Mouse (Mus musculus): ENCODE measurements around the gene Nppc.
A peak's percentile ranks its signal among the peaks of the same experiment; 100 is the strongest.

Gene Nppc

DNA sequence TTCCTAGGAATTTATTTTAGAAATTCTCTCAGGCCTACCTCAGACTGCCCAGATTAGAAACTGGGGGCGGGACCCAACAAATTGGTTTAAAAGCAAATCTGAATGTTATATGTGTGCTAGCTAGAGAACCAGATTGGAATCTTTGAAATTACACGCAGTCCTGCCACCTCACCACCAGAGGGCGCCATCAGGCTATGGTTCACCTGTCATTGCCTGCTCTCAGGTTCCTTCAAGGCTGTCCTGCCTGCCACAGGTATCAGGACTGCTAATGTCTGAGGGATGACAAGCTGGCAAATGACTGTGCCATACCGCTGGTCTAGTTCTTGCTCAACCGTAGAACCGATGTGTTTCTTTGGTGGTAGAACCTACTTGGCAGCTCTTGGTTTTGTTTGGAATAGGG lies 20.1 kb downstream of the Nppc start:
- DNase-seq, result peak; percentile 57

DNA sequence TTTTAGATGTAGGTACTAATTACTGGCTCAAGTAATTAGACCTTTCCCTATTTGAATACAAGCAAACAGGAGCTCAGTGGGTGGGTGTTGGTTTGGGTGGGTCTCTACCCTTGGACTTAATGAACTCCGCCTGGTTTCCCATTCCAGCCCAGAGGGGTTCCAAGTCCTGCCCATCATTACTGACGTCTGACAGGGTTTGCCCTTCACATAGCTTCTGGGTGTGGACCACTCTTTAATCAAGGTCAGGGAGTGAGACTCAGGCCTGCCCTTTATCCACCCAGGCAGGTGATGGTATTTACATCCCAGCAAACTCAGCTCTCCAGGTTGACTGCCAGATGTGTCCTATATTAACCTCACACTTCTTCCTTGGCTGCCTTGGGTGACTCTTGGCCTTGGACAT lies 22.9 kb downstream of the Nppc start:
- no peak for DNase-seq

DNA sequence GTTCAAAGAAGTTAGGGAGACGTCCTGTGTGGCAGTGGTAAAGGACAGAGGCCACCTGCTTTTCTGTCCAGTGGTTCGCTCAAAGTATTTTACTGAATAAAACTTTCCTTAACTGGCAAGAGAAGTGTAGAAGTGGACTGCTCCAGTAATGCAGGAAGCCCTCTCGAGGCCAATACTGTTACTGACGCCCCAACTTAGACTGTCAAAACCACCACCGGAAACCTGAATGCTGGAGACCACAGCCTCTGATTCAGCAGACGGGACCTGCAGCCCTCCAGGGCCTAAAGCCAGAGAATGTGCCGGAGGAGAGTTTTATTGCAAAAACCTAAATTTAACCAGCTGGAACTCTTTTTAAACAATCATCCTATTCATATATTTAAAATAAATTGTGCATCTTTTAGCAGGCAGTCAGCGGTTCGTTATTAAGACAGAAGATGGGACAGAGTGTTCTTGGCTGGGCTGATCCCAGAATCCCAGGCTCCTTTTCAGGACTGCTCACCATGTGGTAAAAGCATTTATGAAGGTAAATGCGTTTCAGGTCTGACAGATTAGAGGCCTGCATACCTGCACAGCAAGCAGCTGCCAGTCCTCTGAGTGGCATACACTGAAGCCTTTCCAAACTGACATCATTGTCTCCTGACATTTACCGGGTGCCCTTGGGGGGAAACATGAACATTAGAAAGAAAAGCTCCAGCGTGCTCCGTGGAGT lies 27.1 kb downstream of the Nppc start:
- DNase-seq, result no peak

GRCm38 (mm10) chr1:86634751-86635359 lies 35.5 kb downstream of the Nppc start:
- DNase-seq, result peak; percentile 36

DNA sequence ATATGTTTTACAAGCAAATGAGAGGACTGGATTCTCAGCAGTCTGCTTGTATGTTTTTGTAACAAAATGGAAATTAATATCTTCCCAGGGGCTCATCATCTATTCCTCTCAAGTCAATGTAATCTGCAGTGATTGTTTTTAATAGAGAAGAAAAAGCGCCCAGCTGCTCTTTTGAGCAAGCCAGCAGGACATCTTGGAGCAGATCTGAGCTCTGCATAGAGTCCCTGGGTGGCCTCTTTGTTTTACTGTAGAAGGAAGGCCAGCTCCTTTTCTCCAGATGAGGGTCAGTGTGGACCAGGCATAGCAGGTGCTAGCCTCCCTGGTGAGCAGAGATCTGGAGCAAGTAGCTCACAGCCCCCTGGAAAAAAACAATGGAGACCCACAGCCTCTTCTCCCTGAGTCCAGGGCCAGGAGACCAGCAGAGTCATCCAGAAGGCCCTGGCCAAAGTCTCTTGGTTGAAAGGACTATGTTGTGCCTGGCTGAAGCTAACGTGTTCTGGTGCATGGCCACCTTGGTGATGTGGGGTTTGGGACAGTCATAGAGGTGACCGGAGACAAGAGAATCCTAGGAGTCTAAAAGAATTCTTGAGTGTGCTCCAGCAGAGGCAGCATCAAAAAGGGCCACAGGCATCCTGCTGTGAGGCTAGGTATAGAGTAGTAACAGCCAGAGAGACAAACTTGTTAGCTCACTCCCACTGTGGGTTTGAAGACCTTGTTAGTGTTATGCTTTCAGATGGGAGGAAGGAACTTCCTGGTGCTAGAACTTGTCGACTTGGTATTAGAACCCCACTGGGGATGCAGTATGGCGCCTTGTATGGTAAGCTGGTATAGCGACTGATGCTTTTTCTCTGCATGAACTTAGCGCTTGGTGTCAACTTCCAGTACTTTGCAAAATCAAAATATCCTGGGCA lies 36.3 kb downstream of the Nppc start:
- DNase-seq, result no peak

DNA sequence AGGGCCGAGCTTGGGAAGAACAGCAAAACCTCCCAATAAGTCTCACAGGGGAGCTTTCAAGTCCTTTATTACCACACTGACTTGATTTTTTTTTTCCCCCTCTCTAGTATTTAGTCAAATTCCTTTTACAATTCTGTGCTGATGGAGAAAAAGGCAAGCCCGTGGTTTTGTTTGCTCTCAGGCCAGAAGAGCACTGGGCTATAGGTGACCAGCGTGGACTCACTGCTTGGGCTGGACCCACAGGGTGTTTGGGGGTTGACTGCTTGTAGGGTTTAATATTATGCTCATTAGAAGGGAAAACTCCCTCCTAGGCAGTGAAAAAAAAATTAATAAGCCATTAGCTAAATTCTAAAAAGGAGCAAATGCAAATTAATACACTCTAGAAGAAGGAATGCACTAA lies 36.9 kb downstream of the Nppc start:
- no peak for DNase-seq

- peak; percentile 53 for DNase-seq
These were observed 37.5 kb downstream of the Nppc start for GRCm38 (mm10) chr1:86632732-86633380.

DNA sequence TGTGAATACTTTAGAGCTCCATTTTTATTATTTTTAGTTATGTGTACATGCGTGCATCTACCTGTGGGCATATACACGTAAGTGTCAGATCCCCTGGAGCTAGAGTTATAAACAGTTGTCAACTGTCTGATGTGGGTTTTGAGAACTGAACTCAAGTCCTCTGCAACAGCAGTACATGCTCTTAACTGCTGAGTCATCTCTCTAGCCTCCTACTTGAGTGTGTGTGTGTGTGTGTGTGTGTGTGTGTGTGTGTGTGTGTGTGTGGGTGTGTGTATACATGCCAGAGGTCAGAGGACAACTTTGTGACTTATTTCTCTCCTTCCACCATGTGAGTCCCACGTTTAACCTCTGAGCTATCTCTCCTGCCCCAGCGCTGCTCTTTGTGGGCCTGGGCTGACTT lies 39.8 kb downstream of the Nppc start:
- DNase-seq, result no peak

- no peak for DNase-seq
These were observed 40.4 kb downstream of the Nppc start for GRCm38 (mm10) chr1:86629936-86630335.

- DNase-seq, result no peak
These were observed 42.1 kb downstream of the Nppc start for GRCm38 (mm10) chr1:86628270-86628669.

GRCm38 (mm10) chr1:86623001-86624000 lies 47.1 kb downstream of the Nppc start:
- DNase-seq, result no peak

DNA sequence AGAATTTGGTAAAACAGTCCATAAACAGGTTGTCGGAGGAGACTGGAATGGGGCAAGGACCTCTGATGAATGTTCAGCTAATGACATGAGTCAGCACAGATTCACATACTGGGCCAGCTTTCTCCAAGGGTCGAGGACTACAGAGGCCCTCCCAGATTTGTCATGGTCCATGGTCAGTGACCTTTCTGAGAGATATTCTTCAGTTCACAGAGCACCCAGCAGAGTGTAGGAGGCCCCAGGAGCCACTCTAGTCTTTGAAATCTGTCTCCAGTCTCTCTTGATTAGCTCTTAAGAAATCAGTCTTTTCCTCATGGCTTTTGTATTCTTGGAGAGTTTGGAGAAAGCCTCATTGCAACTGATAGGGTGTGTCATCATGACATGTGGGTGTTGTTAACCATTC lies 48.1 kb downstream of the Nppc start:
- DNase-seq, result no peak

- peak; percentile 74 for DNase-seq
These were observed 51.8 kb downstream of the Nppc start for GRCm38 (mm10) chr1:86618454-86619125.
